Mouse (Mus musculus): ENCODE measurements around the gene Lhfpl4.

DNA sequence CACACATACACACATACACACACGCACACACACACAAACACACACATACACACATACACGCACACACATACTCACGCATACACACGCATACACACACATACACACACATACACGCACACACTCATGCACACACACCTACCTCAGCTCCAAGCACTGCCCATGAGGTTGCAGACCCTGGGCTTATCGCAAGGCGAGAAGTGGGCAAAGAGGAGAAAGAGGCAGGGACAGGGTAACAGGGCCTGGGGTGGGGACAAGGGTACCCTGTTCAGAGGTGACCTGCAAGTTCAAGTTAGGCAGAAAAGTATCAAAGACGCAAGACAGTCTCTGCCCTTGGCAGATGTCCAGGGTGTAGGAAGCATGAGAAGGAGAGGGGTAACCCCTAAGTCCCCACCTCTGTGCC, 24.5 kb downstream of the Lhfpl4 start:
- TF ChIP-seq POLR2A (IDR thresholded peaks at IDR 0.05; ENCODE audit: borderline replicate concordance, extremely low read depth, insufficient read depth, insufficient read length, poor library complexity, severe bottlenecking): no peak
- no peak for TF ChIP-seq CTCF (IDR thresholded peaks at IDR 0.05; ENCODE audit: borderline replicate concordance, extremely low read depth, insufficient read depth, insufficient read length)
